22 mouse cellular contexts compared by ENCODE assay signal in genomic region chr5:131218221-131218620, GRCm38 (mm10).
"Had no signal": no experiment of that assay in that cellular context is flagged by ENCODE, and none has a peak within 500 bp of the region (broad histone marks: within the 10 kb centered on the region; RNA-seq: fewer than 3 reads in every experiment).

No protein-coding gene starts in this region.

- H3K36me3 ChIP-seq: heart, embryonic 13.5 days; heart, embryonic 15.5 days; hindbrain, embryonic 13.5 days; hindbrain, embryonic 15.5 days; limb, embryonic 13.5 days; limb, embryonic 15.5 days; liver, embryonic 12.5 days had no signal

- H3K27ac ChIP-seq: heart, embryonic 13.5 days; heart, embryonic 15.5 days; hindbrain, embryonic 13.5 days; hindbrain, embryonic 15.5 days; hindbrain, postnatal 0 days; limb, embryonic 13.5 days; limb, embryonic 15.5 days; liver, embryonic 12.5 days; liver, embryonic 14.5 days had no signal

- H3K27me3 ChIP-seq: heart, embryonic 13.5 days; heart, embryonic 15.5 days; hindbrain, embryonic 13.5 days; hindbrain, embryonic 15.5 days; limb, embryonic 13.5 days; limb, embryonic 15.5 days; liver, embryonic 12.5 days had no signal

- H3K9ac ChIP-seq: forebrain, postnatal 0 days; heart, embryonic 13.5 days; heart, embryonic 15.5 days; hindbrain, embryonic 13.5 days; hindbrain, embryonic 15.5 days; limb, embryonic 13.5 days; limb, embryonic 15.5 days; liver, embryonic 12.5 days; liver, embryonic 14.5 days had no signal

- H3K9me3 ChIP-seq: heart, embryonic 15.5 days; hindbrain, embryonic 15.5 days; limb, embryonic 13.5 days; limb, embryonic 15.5 days had no signal

- H3K4me2 ChIP-seq: heart, embryonic 11.5 days; heart, embryonic 13.5 days; heart, embryonic 15.5 days; hindbrain, embryonic 13.5 days; hindbrain, embryonic 15.5 days; limb, embryonic 13.5 days; limb, embryonic 15.5 days; liver, embryonic 12.5 days had no signal

- H3K4me3 ChIP-seq: heart, embryonic 13.5 days; heart, embryonic 15.5 days; hindbrain, embryonic 13.5 days; hindbrain, embryonic 15.5 days; limb, embryonic 13.5 days; limb, embryonic 15.5 days; liver, embryonic 12.5 days had no signal

- H3K4me1 ChIP-seq: heart, embryonic 13.5 days; heart, embryonic 15.5 days; hindbrain, embryonic 13.5 days; hindbrain, embryonic 15.5 days; liver, embryonic 12.5 days had no signal

- DNase-seq: forebrain, postnatal 0 days; gastrocnemius, postnatal 14 days; gastrocnemius, postnatal 36 days; heart, adult 18-20 months; heart, postnatal 14 days; heart, postnatal 36 days; kidney, adult 18-20 months; layer of hippocampus, adult 9-11 months; layer of hippocampus, postnatal 36 days; left cerebral cortex, postnatal 4 days; lung, adult 18-20 months had no signal

- ATAC-seq: forebrain, postnatal 0 days; hindbrain, postnatal 0 days; intestine, embryonic 16.5 days; liver, embryonic 12.5 days had no signal
